Comparison of ENCODE assay signal across 8 mouse cellular contexts in the genomic region with DNA sequence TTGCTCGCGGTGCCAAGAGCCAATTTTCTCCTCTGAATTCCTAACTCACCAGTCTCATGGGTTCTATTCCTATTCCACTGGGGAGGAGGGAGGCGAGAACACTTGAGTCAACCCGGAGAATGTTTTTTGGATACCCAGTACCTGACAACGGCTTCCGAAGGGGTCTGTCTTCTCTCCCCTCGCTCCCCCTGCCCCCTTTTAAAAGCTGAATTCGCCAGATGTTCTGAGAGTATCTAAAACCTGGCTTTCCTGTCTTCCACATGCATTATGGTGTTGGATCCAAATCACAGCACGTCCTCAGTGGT. TPM values are rescaled to one million over a fixed set of nuclear protein-coding genes. Genes with fewer than 3 reads are reported as not detected.
A peak's percentile ranks its signal among the peaks of the same experiment; 100 is the strongest.
DNase-seq lines count a peak whose midpoint lies in the region; ATAC-seq and TF ChIP-seq lines count a peak whose summit lies in the region.

No protein-coding gene starts in this region.

- H3K4me3 ChIP-seq in lung, adult 2 months (replicated peaks; ENCODE audit: extremely low read depth, low read depth, low read length) = peak overlapping the region; percentile 53
- H3K4me3 ChIP-seq in embryonic fibroblast, embryonic 13.5 days (ENCODE audit: insufficient read depth, low read length) = peak overlapping the region; percentile 20
- H3K4me3 ChIP-seq in intestine, embryonic 15.5 days (replicated peaks) = peak overlapping the region; percentile 32
- peak overlapping the region; percentile 9 for H3K4me3 ChIP-seq in neural tube, embryonic 12.5 days

- no peaks in the 10 kb centered on the region for H3K9me3 ChIP-seq in intestine, embryonic 15.5 days
- no peaks in the 10 kb centered on the region for H3K9me3 ChIP-seq in neural tube, embryonic 12.5 days

- H3K9ac ChIP-seq in intestine, embryonic 15.5 days = peak overlapping the region; percentile 24
- H3K9ac ChIP-seq in neural tube, embryonic 12.5 days = no peak overlapping the region

- TF ChIP-seq CTCF in lung, adult 2 months (IDR thresholded peaks at IDR 0.05; ENCODE audit: insufficient read depth, low read length) = no peak
- TF ChIP-seq CTCF in embryonic fibroblast, embryonic 13.5 days (IDR thresholded peaks at IDR 0.05; ENCODE audit: borderline replicate concordance, insufficient read depth, low read length) = no peak

- no peak for DNase-seq in lung, adult 2 months
- DNase-seq in lung, postnatal 36 days = no peak
- no peak for DNase-seq in retina, embryonic 14.5 days (ENCODE audit: low spot score)
- no peak for DNase-seq in urinary bladder, adult 18-20 months (ENCODE audit: low spot score in 2 of 2)
- no peak for DNase-seq in kidney, postnatal 4 days

- peaks cover 4% of the 10 kb centered on the region; the same call in 1 of the 2 replicates for H3K4me1 ChIP-seq in lung, adult 2 months (ENCODE audit: control insufficient read depth, insufficient read depth, low read length)
- peaks cover 22% of the 10 kb centered on the region for H3K4me1 ChIP-seq in embryonic fibroblast, embryonic 13.5 days (ENCODE audit: control insufficient read depth, insufficient read depth, low read length)
- H3K4me1 ChIP-seq in intestine, embryonic 15.5 days (replicated peaks) = peaks cover 30% of the 10 kb centered on the region
- peaks cover 39% of the 10 kb centered on the region for H3K4me1 ChIP-seq in neural tube, embryonic 12.5 days

- H3K36me3 ChIP-seq in intestine, embryonic 15.5 days = no peaks in the 10 kb centered on the region
- H3K36me3 ChIP-seq in neural tube, embryonic 12.5 days = no peaks in the 10 kb centered on the region

- peak overlapping the region; percentile 67 for H3K4me2 ChIP-seq in intestine, embryonic 15.5 days (replicated peaks)
- H3K4me2 ChIP-seq in neural tube, embryonic 12.5 days (replicated peaks) = peak overlapping the region; percentile 55

- WGBS in lung, adult 2 months = 15% methylated on average over 9 of the region's 9 CpGs
- WGBS in intestine, embryonic 15.5 days = 13% methylated on average over 9 of the region's 9 CpGs
- 20% methylated on average over 9 of the region's 9 CpGs for WGBS in neural tube, embryonic 12.5 days

- no peak for TF ChIP-seq POLR2A in lung, adult 2 months (IDR thresholded peaks at IDR 0.05; ENCODE audit: borderline replicate concordance, extremely low read depth, low read depth, low read length)
- TF ChIP-seq POLR2A in embryonic fibroblast, embryonic 13.5 days (IDR thresholded peaks at IDR 0.05; ENCODE audit: low read depth, low read length) = no peak

- H3K27me3 ChIP-seq in intestine, embryonic 15.5 days (replicated peaks) = no peaks in the 10 kb centered on the region
- H3K27me3 ChIP-seq in neural tube, embryonic 12.5 days (replicated peaks) = 0 out of 2 replicates have a peak, but pooled peaks cover 10% of the 10 kb centered on the region

- ATAC-seq in intestine, embryonic 15.5 days = peak; percentile 40; the same call in 1 of the 2 replicates
- no peak for ATAC-seq in neural tube, embryonic 12.5 days (ENCODE audit: low FRiP score, low read depth)

- H3K27ac ChIP-seq in embryonic fibroblast, embryonic 13.5 days (ENCODE audit: insufficient read depth, low read length) = peak overlapping the region; percentile 96
- peak overlapping the region; percentile 63 for H3K27ac ChIP-seq in intestine, embryonic 15.5 days
- no peak overlapping the region for H3K27ac ChIP-seq in neural tube, embryonic 12.5 days

RNA-seq across cellular contexts. Expression of a gene that starts 46.0 kb away (rescaled TPM):
- polyA plus RNA-seq in lung, adult 2 months (2012; rRNA removed) = 20.3 and 21.4 TPM in 2 replicates
- polyA plus RNA-seq in embryonic fibroblast, embryonic 13.5 days (2011; ENCODE audit: insufficient read length, low read depth, missing spikeins) = 50.3 and 57.8 TPM in 2 replicates
- 9.7 and 10.0 TPM in 2 replicates for polyA plus RNA-seq in intestine, embryonic 15.5 days (2015; fragmentation: Nextera tagmentation; extraction: Ambion mirVana)
- polyA plus RNA-seq in neural tube, embryonic 12.5 days (2016; fragmentation: Nextera tagmentation; extraction: Ambion mirVana) = 14.8 and 15.6 TPM in 2 replicates
